Mouse (Mus musculus): ENCODE data around the gene Dstyk. TPM values are rescaled to one million over a fixed set of nuclear protein-coding genes. Genes with fewer than 3 reads are reported as not detected.

Dstyk gene
- polyA plus RNA-seq, 1 experiment from 2014 or later, result 14.9 TPM

- peaks cover 48% of the 10 kb centered on the region for H3K36me3 ChIP-seq (replicated peaks)
- DNase-seq (ENCODE audit: extremely low spot score, low spot score), result no peak
- peaks cover 10% of the 10 kb centered on the region for H3K4me1 ChIP-seq
- no peaks in the 10 kb centered on the region for H3K9me3 ChIP-seq
- no peak overlapping the region for H3K4me3 ChIP-seq
- WGBS, result 89% methylated on average over 5 of the region's 5 CpGs
- H3K27me3 ChIP-seq (ENCODE audit: poor library complexity, severe bottlenecking), result no peaks in the 10 kb centered on the region
- no peak overlapping the region for H3K27ac ChIP-seq
Measured at GRCm38 (mm10) chr1:132509771-132510170, 92.4 kb downstream of the Dstyk start.

- Histone ChIP-seq H3K4me3 (no peak overlapping the region), H3K27me3 (ENCODE audit: poor library complexity, severe bottlenecking) (no peaks in the 10 kb centered on the region), H3K4me1 (peaks cover 10% of the 10 kb centered on the region), H3K9me3 (no peaks in the 10 kb centered on the region), H3K27ac (no peak overlapping the region), H3K36me3 (replicated peaks) (peaks cover 31% of the 10 kb centered on the region)
- 69% methylated on average over 8 of the region's 8 CpGs for WGBS
- no peak for DNase-seq (ENCODE audit: extremely low spot score, low spot score)
Measured at GRCm38 (mm10) chr1:132511521-132511920, 94.2 kb downstream of the Dstyk start.

- H3K9me3 ChIP-seq, result no peaks in the 10 kb centered on the region
- peaks cover 10% of the 10 kb centered on the region for H3K4me1 ChIP-seq
- peaks cover 25% of the 10 kb centered on the region for H3K36me3 ChIP-seq (replicated peaks)
- WGBS, result 85% methylated on average over 8 of the region's 8 CpGs
- H3K27ac ChIP-seq, result no peak overlapping the region
- DNase-seq (ENCODE audit: extremely low spot score, low spot score), result no peak
- no peak overlapping the region for H3K4me3 ChIP-seq
- no peaks in the 10 kb centered on the region for H3K27me3 ChIP-seq (ENCODE audit: poor library complexity, severe bottlenecking)
Measured at GRCm38 (mm10) chr1:132512106-132512505, 94.8 kb downstream of the Dstyk start.

- WGBS, result 93% methylated on average over 12 of the region's 12 CpGs
Measured at GRCm38 (mm10) chr1:132515339-132515738, 98.0 kb downstream of the Dstyk start.

More at GRCm38 (mm10) chr1:132515339-132515738, 98.0 kb downstream of the Dstyk start:
- H3K9me3 ChIP-seq, result no peaks in the 10 kb centered on the region
- no peaks in the 10 kb centered on the region for H3K27me3 ChIP-seq (ENCODE audit: poor library complexity, severe bottlenecking)
- no peak overlapping the region for H3K4me3 ChIP-seq
- H3K27ac ChIP-seq, result no peak overlapping the region
- H3K36me3 ChIP-seq (replicated peaks), result no peaks in the 10 kb centered on the region
- H3K4me1 ChIP-seq, result peaks cover 15% of the 10 kb centered on the region
- no peak for DNase-seq (ENCODE audit: extremely low spot score, low spot score)

Other genes starting within 250 kb of the Dstyk start
- gene Lemd1, start 226.1 kb upstream of the Dstyk start, polyA plus RNA-seq (2016; fragmentation: Nextera tagmentation; extraction: Ambion mirVana), result 4.1 and 4.2 TPM in 2 replicates
- gene AC124108.1, start 226.1 kb upstream of the Dstyk start, polyA plus RNA-seq (2016; fragmentation: Nextera tagmentation; extraction: Ambion mirVana), result 1.8 and 3.3 TPM in 2 replicates
- not detected in 2 replicates for gene Gm10188, start 187.8 kb upstream of the Dstyk start, polyA plus RNA-seq (2016; fragmentation: Nextera tagmentation; extraction: Ambion mirVana)
- gene Klhdc8a, start 118.9 kb upstream of the Dstyk start, polyA plus RNA-seq (2016; fragmentation: Nextera tagmentation; extraction: Ambion mirVana), result 0.30 and 0.33 TPM in 2 replicates
- gene Nuak2, start 101.4 kb upstream of the Dstyk start, polyA plus RNA-seq (2016; fragmentation: Nextera tagmentation; extraction: Ambion mirVana), result 49.9 TPM in 2 replicates
- 7.9 and 8.8 TPM in 2 replicates for gene Tmcc2, start 26.3 kb upstream of the Dstyk start, polyA plus RNA-seq (2016; fragmentation: Nextera tagmentation; extraction: Ambion mirVana)
- gene Rbbp5, start 59.8 kb downstream of the Dstyk start, polyA plus RNA-seq (2016; fragmentation: Nextera tagmentation; extraction: Ambion mirVana), result 61.9 and 64.1 TPM in 2 replicates
- gene Tmem81, start 88.7 kb downstream of the Dstyk start, polyA plus RNA-seq (2016; fragmentation: Nextera tagmentation; extraction: Ambion mirVana), result 1.4 and 1.5 TPM in 2 replicates
- 2.8 and 5.5 TPM in 2 replicates for gene Cntn2, start 125.7 kb downstream of the Dstyk start, polyA plus RNA-seq (2016; fragmentation: Nextera tagmentation; extraction: Ambion mirVana)

Data from forebrain, embryonic 10.5 days (tissue).